Mouse (Mus musculus) embryonic facial prominence, embryonic 10.5 days (tissue): ENCODE measurements around the gene Stk17b. TPM values are rescaled to one million over a fixed set of nuclear protein-coding genes. Genes with fewer than 3 reads are reported as not detected.

Source experiments
- DNase-seq: peaks from one replicate; pipeline ENCODE4 v3.0.0-alpha.2; 2017; ENCODE audit warnings: low spot score
- H3K27ac ChIP-seq: fragments of 300-500 bp; sonication (generic); replicated peaks from 2 replicates; pipeline ENCODE4 v1.5.1; 2016; ENCODE audit warnings: mild to moderate bottlenecking
- H3K27me3 ChIP-seq: fragments of 300-500 bp; sonication (generic); replicated peaks from 2 replicates; pipeline ENCODE4 v1.6.1; 2016; ENCODE audit warnings: low read depth, mild to moderate bottlenecking; ENCODE audit not compliant: poor library complexity, severe bottlenecking
- H3K36me3 ChIP-seq: fragments of 300-500 bp; sonication (generic); replicated peaks from 2 replicates; pipeline ENCODE4 v1.6.1; 2016; ENCODE audit warnings: mild to moderate bottlenecking, moderate library complexity
- H3K4me1 ChIP-seq: fragments of 300-500 bp; sonication (generic); 2 replicates; pipeline ENCODE4 v1.6.1; 2016
- H3K4me3 ChIP-seq: fragments of 300-500 bp; sonication (generic); 2 replicates; pipeline ENCODE4 v1.5.1; 2016; ENCODE audit warnings: mild to moderate bottlenecking, moderate library complexity
- H3K9me3 ChIP-seq: fragments of 300-500 bp; sonication (generic); 2 replicates; pipeline ENCODE4 v1.6.1; 2016; ENCODE audit warnings: mild to moderate bottlenecking
- WGBS: fragments of 180-500 bp; shearing (Covaris S2); methylation state at CpG from one replicate; pipeline ENCODE4 v1.1.7; 2016; 5-methylcytosine and 5-hydroxymethylcytosine counted together
- polyA plus RNA-seq: library from polyadenylated mRNA; unstranded; fragments of >200 nt; fragmentation: Nextera tagmentation; extraction: Ambion mirVana; gene quantifications from 2 replicates; pipeline ENCODE4 v1.2.1, GENCODE M21; 2016

The Stk17b gene
- polyA plus RNA-seq, 1 experiment from 2014 or later, result 8.2 TPM

- H3K4me1 ChIP-seq, result no peaks in the 10 kb centered on the region
- whole genome bisulfite sequencing, result 85% methylated on average over 2 of the region's 2 CpGs
- no peaks in the 10 kb centered on the region for H3K27me3 ChIP-seq
- H3K27ac ChIP-seq, result no peak overlapping the region
- no peak overlapping the region for H3K4me3 ChIP-seq
- DNase-seq, result no peak
- H3K36me3 ChIP-seq, result no peaks in the 10 kb centered on the region
- H3K9me3 ChIP-seq, result no peaks in the 10 kb centered on the region
These were observed 23.2 kb upstream of the Stk17b start for GRCm38 (mm10) chr1:53808229-53808628.

DNA sequence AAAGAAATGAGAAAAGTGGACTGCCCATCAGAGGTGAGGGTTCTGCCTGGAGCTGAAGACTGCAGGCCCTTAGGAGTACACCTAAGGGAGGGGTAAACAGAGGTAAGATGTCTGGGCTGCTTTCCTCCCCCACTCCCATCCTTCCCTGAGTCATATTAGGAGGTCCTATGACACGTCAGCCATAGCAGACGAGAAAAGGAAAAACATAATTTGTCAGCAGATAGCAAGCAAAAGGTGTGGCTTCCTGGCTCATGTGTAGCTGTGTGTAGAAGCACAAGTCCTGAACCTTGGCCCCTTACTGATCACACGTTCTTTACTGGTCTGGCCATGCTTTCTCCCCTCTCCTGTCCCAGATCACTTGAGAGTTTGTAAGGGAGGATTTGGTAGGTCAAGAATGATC is 12.8 kb upstream of the Stk17b start:
- 79% methylated on average over 3 of the region's 3 CpGs for WGBS
- Histone ChIP-seq H3K27ac (no peak overlapping the region), H3K9me3 (no peaks in the 10 kb centered on the region), H3K36me3 (no peaks in the 10 kb centered on the region), H3K4me1 (no peaks in the 10 kb centered on the region), H3K27me3 (no peaks in the 10 kb centered on the region), H3K4me3 (no peak overlapping the region)
- DNase-seq, result no peak

DNA sequence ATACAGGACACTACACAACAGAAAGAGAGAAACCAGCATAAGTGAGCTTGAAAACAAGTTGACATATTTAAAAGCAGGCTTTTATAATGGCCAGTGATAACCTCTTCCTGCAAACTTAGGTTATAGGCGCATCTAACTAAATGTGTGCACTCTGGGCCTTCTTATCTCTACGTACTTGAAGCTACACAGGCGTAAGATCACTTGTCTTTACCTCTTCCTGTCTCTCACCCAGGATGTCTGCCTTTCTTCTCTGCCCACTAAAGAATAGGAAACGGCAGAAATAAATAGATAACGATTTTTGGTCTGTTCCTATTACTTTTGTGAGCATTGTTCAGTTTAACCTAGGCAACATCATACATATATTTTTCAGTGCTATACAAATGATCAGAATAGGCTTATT is 12.1 kb upstream of the Stk17b start:
- no peak for DNase-seq
- Histone ChIP-seq H3K27me3 (no peaks in the 10 kb centered on the region), H3K9me3 (no peaks in the 10 kb centered on the region), H3K4me1 (no peaks in the 10 kb centered on the region), H3K4me3 (no peak overlapping the region), H3K36me3 (no peaks in the 10 kb centered on the region), H3K27ac (no peak overlapping the region)
- WGBS, result 91% methylated on average over 5 of the region's 5 CpGs

GRCm38 (mm10) chr1:53796271-53796670 is 11.2 kb upstream of the Stk17b start:
- H3K27ac ChIP-seq, result no peak overlapping the region
- no peaks in the 10 kb centered on the region for H3K4me1 ChIP-seq
- no peaks in the 10 kb centered on the region for H3K36me3 ChIP-seq
- H3K4me3 ChIP-seq, result no peak overlapping the region
- no peak for DNase-seq
- no peaks in the 10 kb centered on the region for H3K9me3 ChIP-seq
- 95% methylated on average over 6 of the region's 6 CpGs for WGBS
- H3K27me3 ChIP-seq, result no peaks in the 10 kb centered on the region

- Histone ChIP-seq H3K27ac (no peak overlapping the region), H3K36me3 (no peaks in the 10 kb centered on the region)
These were observed 10.6 kb upstream of the Stk17b start for GRCm38 (mm10) chr1:53795591-53795990.

DNA sequence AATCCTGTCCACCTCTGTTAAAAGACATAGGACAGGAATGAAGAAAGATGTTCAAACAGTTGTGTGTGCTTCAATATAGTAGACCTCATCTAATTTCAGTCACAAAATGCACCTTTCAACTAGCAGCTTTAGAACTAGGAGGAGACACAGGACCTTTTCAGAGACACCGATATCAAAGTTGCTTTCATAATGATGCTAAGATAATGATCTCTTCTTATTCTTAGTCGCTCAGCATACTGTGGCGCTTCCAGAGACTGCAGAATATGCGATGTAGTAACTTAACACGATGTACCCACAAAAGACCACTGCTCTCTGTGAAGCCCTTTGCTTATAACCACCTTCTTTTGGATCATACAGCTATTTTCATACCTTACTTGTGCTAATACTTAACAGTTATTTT is 10.1 kb upstream of the Stk17b start:
- no peak overlapping the region for H3K27ac ChIP-seq
- H3K4me1 ChIP-seq, result no peaks in the 10 kb centered on the region
- no peak overlapping the region for H3K4me3 ChIP-seq
- no peak for DNase-seq
- no peaks in the 10 kb centered on the region for H3K36me3 ChIP-seq
- no peaks in the 10 kb centered on the region for H3K9me3 ChIP-seq
- no peaks in the 10 kb centered on the region for H3K27me3 ChIP-seq
- WGBS, result 94% methylated on average over 5 of the region's 5 CpGs

More at GRCm38 (mm10) chr1:53795591-53795990, 10.6 kb upstream of the Stk17b start:
- H3K4me1 ChIP-seq, result no peaks in the 10 kb centered on the region
- H3K4me3 ChIP-seq, result no peak overlapping the region
- WGBS, result 69% methylated on average over 4 of the region's 4 CpGs
- no peaks in the 10 kb centered on the region for H3K9me3 ChIP-seq
- no peak for DNase-seq
- H3K27me3 ChIP-seq, result no peaks in the 10 kb centered on the region

DNA sequence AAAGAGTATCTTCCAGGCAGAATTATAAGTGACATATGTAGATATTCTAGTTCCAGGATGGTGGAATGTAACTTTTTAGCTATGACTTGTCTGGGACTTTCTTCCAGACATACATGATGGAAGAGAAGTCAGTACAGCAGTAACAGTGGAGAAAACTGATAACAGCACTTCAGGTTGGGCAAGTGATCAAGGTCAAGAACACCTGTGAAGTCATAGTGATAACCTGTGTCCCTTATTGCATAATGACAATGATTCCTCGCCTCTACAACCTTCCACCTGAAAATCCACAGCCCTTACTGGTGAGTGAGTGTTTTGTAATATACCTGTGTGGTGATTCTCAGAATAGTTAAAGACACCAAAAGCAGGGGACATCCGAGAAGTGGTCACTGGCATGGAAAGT is 9.3 kb upstream of the Stk17b start:
- Histone ChIP-seq H3K27me3 (no peaks in the 10 kb centered on the region), H3K36me3 (no peaks in the 10 kb centered on the region), H3K9me3 (no peaks in the 10 kb centered on the region), H3K4me3 (no peak overlapping the region), H3K27ac (no peak overlapping the region), H3K4me1 (no peaks in the 10 kb centered on the region)
- WGBS, result 81% methylated on average over 2 of the region's 2 CpGs
- no peak for DNase-seq

DNA sequence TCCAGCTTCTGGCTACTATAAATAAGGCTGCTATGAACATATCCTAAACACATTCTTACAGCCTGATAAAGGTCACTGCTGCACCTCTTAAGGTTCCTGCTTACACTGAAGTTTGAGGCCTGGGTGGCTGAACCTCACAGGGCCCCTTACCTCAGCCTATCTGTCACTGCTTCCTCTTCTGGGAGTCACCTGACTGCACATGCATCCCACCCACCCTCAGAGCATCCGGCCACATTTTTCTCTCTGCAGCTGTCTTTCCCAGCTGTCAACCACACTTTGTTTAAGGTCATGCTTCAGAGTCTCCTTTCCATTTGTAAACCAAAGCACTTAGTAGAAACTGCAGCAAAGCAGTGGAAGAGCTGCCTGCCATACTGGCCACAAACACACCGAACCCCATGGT is 6.3 kb upstream of the Stk17b start:
- 90% methylated on average over 2 of the region's 2 CpGs for WGBS
- H3K36me3 ChIP-seq, result no peaks in the 10 kb centered on the region
- H3K4me3 ChIP-seq, result no peak overlapping the region
- no peak for DNase-seq
- no peaks in the 10 kb centered on the region for H3K4me1 ChIP-seq
- no peak overlapping the region for H3K27ac ChIP-seq
- H3K9me3 ChIP-seq, result no peaks in the 10 kb centered on the region
- H3K27me3 ChIP-seq, result no peaks in the 10 kb centered on the region

GRCm38 (mm10) chr1:53784291-53784720 is 718 bp downstream of the Stk17b start:
- DNase-seq, result peak; percentile 55
- under 1% methylated on average over 17 of the region's 17 CpGs for WGBS
- Histone ChIP-seq H3K27me3 (no peaks in the 10 kb centered on the region), H3K4me1 (no peaks in the 10 kb centered on the region), H3K27ac (peak overlapping the region; percentile 91), H3K36me3 (no peaks in the 10 kb centered on the region), H3K4me3 (peak overlapping the region; percentile 90), H3K9me3 (no peaks in the 10 kb centered on the region)

DNA sequence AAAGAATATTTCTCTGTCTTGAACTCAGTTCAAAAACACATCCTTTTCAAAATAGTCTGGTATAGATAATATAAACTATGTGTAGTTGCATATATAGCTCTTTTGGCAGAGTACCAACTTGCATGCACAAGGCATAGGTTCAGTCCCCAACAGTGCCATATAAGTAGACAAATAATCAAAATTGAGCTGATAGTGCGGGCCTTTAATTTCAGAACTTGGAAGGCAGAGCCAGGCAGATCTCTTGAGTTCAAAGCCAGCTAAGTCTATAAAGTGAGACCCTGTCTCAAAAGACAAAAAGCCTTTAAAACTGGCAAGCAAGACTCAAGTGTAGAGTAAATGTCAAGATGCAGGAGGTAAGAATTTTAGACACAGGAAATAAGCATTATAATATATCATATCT is 2.1 kb downstream of the Stk17b start:
- WGBS, result 93% methylated on average over 1 of the region's 1 CpGs
- no peaks in the 10 kb centered on the region for H3K4me1 ChIP-seq
- H3K27ac ChIP-seq, result no peak overlapping the region
- no peaks in the 10 kb centered on the region for H3K27me3 ChIP-seq
- DNase-seq, result no peak
- no peaks in the 10 kb centered on the region for H3K9me3 ChIP-seq
- H3K4me3 ChIP-seq, result no peak overlapping the region
- H3K36me3 ChIP-seq, result no peaks in the 10 kb centered on the region

- no peaks in the 10 kb centered on the region for H3K4me1 ChIP-seq
- H3K27ac ChIP-seq, result no peak overlapping the region
- no peak for DNase-seq
These were observed 2.9 kb downstream of the Stk17b start for GRCm38 (mm10) chr1:53782079-53782478.

GRCm38 (mm10) chr1:53781311-53781710 is 3.7 kb downstream of the Stk17b start:
- DNase-seq, result no peak
- H3K4me1 ChIP-seq, result no peaks in the 10 kb centered on the region
- H3K36me3 ChIP-seq, result no peaks in the 10 kb centered on the region
- no peak overlapping the region for H3K4me3 ChIP-seq
- H3K27me3 ChIP-seq, result no peaks in the 10 kb centered on the region
- no peaks in the 10 kb centered on the region for H3K9me3 ChIP-seq
- H3K27ac ChIP-seq, result no peak overlapping the region
- WGBS, result 78% methylated on average over 1 of the region's 1 CpGs

More at GRCm38 (mm10) chr1:53782079-53782478, 2.9 kb downstream of the Stk17b start:
- Histone ChIP-seq H3K9me3 (no peaks in the 10 kb centered on the region), H3K27me3 (no peaks in the 10 kb centered on the region), H3K36me3 (no peaks in the 10 kb centered on the region), H3K4me3 (no peak overlapping the region)
- 85% methylated on average over 3 of the region's 3 CpGs for WGBS

DNA sequence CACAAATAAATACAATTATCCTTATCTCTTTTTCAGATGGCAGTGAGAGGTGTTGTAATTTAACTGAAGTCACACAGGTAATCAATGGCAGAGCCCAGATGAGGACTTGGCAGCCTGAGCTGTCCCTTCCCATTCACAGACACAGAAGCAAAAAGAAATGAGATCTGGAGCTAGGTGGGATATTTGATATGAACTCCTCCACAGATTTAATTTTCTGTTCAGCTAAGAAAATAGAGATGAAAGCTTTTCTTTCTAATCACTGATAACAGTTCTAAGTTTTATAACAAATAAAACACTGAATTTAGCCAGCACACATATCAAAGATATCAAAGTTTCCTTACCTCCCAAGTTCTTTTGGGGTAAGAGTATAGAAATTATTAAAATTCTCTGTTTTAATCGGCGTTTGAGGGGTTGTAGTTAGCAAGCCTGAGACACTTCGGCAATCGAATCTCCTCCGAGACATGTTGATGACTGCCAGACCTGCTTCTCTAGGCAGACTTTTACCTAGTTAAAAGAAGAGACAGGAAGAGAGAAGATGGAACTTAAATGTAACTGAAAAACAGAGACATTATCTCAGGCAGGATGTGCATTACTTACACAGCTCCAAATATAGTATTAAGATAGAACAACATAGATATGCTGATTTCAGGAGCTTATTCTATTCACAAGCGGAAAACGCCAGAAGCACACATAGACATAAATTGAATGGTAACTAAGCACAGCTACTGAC is 8.7 kb downstream of the Stk17b start:
- H3K4me1 ChIP-seq, result no peaks in the 10 kb centered on the region
- 93% methylated on average over 7 of the region's 7 CpGs for WGBS
- H3K27me3 ChIP-seq, result no peaks in the 10 kb centered on the region
- H3K27ac ChIP-seq, result no peak overlapping the region
- no peak for DNase-seq
- no peaks in the 10 kb centered on the region for H3K36me3 ChIP-seq
- no peaks in the 10 kb centered on the region for H3K9me3 ChIP-seq
- no peak overlapping the region for H3K4me3 ChIP-seq
